Mouse (Mus musculus): ENCODE data around the gene Dgkh. TPM values are rescaled to one million over a fixed set of nuclear protein-coding genes. Genes with fewer than 3 reads are reported as not detected.
A peak's percentile ranks its signal among the peaks of the same experiment; 100 is the strongest.

Dgkh gene
- polyA plus RNA-seq, 1 experiment from 2014 or later = 0.87 TPM

DNA sequence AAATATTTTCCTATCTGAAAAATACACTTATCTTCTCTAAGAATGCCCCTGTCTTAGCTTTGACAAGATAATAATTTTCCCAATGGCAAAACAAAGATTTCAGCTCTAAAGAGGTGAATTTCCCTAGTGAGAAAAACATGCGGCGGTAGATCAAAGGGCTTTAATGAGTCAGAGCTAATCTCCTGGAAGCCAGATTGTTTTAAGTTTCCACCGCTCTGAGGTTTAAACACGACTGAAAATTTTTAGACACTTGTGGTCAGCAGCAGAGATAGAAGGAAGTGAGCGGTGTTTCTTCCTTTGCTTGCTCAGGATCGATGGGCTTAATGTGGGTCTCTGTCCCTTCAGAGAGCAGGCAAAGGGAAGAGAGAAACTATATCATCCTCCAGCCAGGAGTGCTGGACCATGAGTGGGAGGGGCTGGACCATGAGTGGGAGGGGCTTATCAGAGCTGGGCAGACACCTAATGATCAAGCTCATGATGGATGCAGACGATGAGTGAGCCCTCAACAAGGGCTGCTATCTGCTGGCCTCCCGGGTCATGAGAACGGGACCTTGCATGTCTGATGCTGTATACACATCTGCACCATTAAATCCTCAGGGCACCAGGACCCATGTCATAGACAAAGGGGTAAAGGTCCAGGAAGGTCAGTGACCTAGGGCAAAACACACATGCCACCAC is 120.3 kb downstream of the Dgkh start:
- Histone ChIP-seq H3K4me3 (ENCODE audit: low read depth, low read length) (no peak overlapping the region), H3K9ac (ENCODE audit: low read length) (no peak overlapping the region), H3K9me3 (ENCODE audit: control insufficient read depth, low read length) (no peaks in the 10 kb centered on the region), H3K4me1 (ENCODE audit: control insufficient read depth, insufficient read depth, low read length) (no peaks in the 10 kb centered on the region), H3K27ac (replicated peaks; ENCODE audit: low read depth, low read length) (no peak overlapping the region), H3K36me3 (ENCODE audit: control insufficient read depth, insufficient read depth, low read length) (no peaks in the 10 kb centered on the region), H3K27me3 (ENCODE audit: control insufficient read depth, insufficient read depth, low read length) (no peaks in the 10 kb centered on the region), H3K4me2 (ENCODE audit: low read depth, severe bottlenecking) (no peak overlapping the region)
- 46% methylated on average over 9 of the region's 9 CpGs for WGBS
- no peak for DNase-seq (ENCODE audit: low spot score)
- no peak for ATAC-seq (ENCODE audit: insufficient number of reproducible peaks, low FRiP score, low TSS enrichment, low read depth)

- H3K36me3 ChIP-seq (ENCODE audit: control insufficient read depth, insufficient read depth, low read length) = no peaks in the 10 kb centered on the region
- H3K27ac ChIP-seq (replicated peaks; ENCODE audit: low read depth, low read length) = no peak overlapping the region
- DNase-seq (ENCODE audit: low spot score) (no peak), ATAC-seq (ENCODE audit: insufficient number of reproducible peaks, low FRiP score, low TSS enrichment, low read depth) (no peak)
- H3K4me1 ChIP-seq (ENCODE audit: control insufficient read depth, insufficient read depth, low read length) = no peaks in the 10 kb centered on the region
- H3K9me3 ChIP-seq (ENCODE audit: control insufficient read depth, low read length) = no peaks in the 10 kb centered on the region
- no peak overlapping the region for H3K9ac ChIP-seq (ENCODE audit: low read length)
- H3K4me3 ChIP-seq (ENCODE audit: low read depth, low read length) = no peak overlapping the region
- WGBS = 90% methylated on average over 6 of the region's 6 CpGs
- no peak overlapping the region for H3K4me2 ChIP-seq (ENCODE audit: low read depth, severe bottlenecking)
- no peaks in the 10 kb centered on the region for H3K27me3 ChIP-seq (ENCODE audit: control insufficient read depth, insufficient read depth, low read length)
These were observed 137.7 kb downstream of the Dgkh start for GRCm38 (mm10) chr14:78594916-78595315.

DNA sequence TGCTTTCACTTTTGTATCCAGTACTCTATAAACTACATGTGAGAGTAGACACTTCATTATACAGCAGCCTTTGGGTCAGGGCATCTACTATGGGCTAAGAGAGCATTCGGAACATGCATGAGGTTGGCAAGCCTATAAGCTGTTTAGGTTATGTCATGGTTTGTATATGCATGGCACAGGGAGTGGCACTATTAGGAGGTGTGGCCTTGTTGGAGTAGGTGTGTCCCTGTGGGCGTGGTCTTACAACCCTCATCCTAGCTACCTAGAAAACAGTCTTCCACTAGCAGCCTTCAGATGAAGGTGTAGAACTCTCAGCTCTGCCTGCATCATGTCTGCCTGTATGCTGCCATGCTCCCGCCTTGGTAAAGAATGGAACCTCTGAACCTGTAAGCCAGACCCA is 139.6 kb downstream of the Dgkh start:
- H3K27ac ChIP-seq (replicated peaks; ENCODE audit: low read depth, low read length) = no peak overlapping the region
- no peaks in the 10 kb centered on the region for H3K36me3 ChIP-seq (ENCODE audit: control insufficient read depth, insufficient read depth, low read length)
- no peak for ATAC-seq (ENCODE audit: insufficient number of reproducible peaks, low FRiP score, low TSS enrichment, low read depth)
- no peak overlapping the region for H3K9ac ChIP-seq (ENCODE audit: low read length)
- no peaks in the 10 kb centered on the region for H3K27me3 ChIP-seq (ENCODE audit: control insufficient read depth, insufficient read depth, low read length)
- no peaks in the 10 kb centered on the region for H3K9me3 ChIP-seq (ENCODE audit: control insufficient read depth, low read length)
- 90% methylated on average over 3 of the region's 3 CpGs for WGBS
- H3K4me2 ChIP-seq (ENCODE audit: low read depth, severe bottlenecking) = no peak overlapping the region
- no peak for DNase-seq (ENCODE audit: low spot score)
- H3K4me3 ChIP-seq (ENCODE audit: low read depth, low read length) = no peak overlapping the region
- no peaks in the 10 kb centered on the region for H3K4me1 ChIP-seq (ENCODE audit: control insufficient read depth, insufficient read depth, low read length)

- Histone ChIP-seq H3K4me3 (ENCODE audit: low read depth, low read length) (no peak overlapping the region), H3K9ac (ENCODE audit: low read length) (no peak overlapping the region), H3K4me1 (ENCODE audit: control insufficient read depth, insufficient read depth, low read length) (no peaks in the 10 kb centered on the region), H3K27me3 (ENCODE audit: control insufficient read depth, insufficient read depth, low read length) (no peaks in the 10 kb centered on the region), H3K4me2 (ENCODE audit: low read depth, severe bottlenecking) (no peak overlapping the region), H3K9me3 (ENCODE audit: control insufficient read depth, low read length) (no peaks in the 10 kb centered on the region), H3K36me3 (ENCODE audit: control insufficient read depth, insufficient read depth, low read length) (no peaks in the 10 kb centered on the region), H3K27ac (replicated peaks; ENCODE audit: low read depth, low read length) (no peak overlapping the region)
- WGBS = 12% methylated on average over 2 of the region's 2 CpGs
- peak; percentile 71 for DNase-seq (ENCODE audit: low spot score)
- ATAC-seq (ENCODE audit: insufficient number of reproducible peaks, low FRiP score, low TSS enrichment, low read depth) = no peak
These were observed 142.2 kb downstream of the Dgkh start for GRCm38 (mm10) chr14:78590335-78590734.

DNA sequence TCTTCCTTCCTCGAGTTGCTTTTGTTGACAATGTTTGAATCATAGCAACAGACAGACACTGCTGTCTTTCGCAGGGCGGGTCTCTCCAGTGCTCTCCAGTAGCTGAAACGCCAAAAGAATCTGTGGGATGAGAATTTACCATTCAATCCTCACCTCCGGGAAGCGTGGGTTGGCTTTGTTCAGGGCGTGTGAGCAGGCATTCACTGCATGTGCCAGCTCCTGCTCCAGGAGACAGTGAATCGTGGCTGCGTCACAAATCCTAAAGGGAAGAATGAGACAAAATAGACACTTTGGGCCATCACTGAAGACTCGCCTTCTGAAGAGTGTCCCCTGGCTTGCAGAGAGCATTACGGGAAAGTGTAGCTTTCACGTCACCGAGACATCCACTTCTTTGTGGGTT is 148.4 kb downstream of the Dgkh start:
- WGBS = 91% methylated on average over 13 of the region's 13 CpGs
- ATAC-seq (ENCODE audit: insufficient number of reproducible peaks, low FRiP score, low TSS enrichment, low read depth) (no peak), DNase-seq (ENCODE audit: low spot score) (no peak)
- Histone ChIP-seq H3K27ac (replicated peaks; ENCODE audit: low read depth, low read length) (no peak overlapping the region), H3K9me3 (ENCODE audit: control insufficient read depth, low read length) (no peaks in the 10 kb centered on the region), H3K4me3 (ENCODE audit: low read depth, low read length) (no peak overlapping the region), H3K27me3 (ENCODE audit: control insufficient read depth, insufficient read depth, low read length) (no peaks in the 10 kb centered on the region), H3K36me3 (ENCODE audit: control insufficient read depth, insufficient read depth, low read length) (no peaks in the 10 kb centered on the region), H3K4me1 (ENCODE audit: control insufficient read depth, insufficient read depth, low read length) (no peaks in the 10 kb centered on the region), H3K4me2 (ENCODE audit: low read depth, severe bottlenecking) (no peak overlapping the region), H3K9ac (ENCODE audit: low read length) (no peak overlapping the region)

DNA sequence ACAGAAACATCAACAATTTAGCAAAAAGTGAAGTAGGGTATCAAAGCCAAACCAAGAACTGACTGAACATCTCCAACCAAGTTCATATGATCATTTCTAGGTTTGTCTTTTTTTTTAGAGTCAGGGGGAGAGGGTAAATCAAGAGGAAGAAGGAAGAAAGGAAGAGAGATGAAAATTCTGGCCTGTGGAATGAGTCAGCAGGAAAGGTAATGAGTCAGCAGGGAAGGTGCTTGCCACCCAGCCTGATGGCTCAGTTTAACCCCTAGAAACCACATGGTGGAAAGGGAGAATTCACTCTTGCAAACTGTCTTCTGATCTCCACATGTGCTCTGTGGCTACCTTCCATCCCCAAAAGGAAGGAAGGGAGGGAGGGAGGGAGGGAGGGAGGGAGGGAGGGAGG is 149.4 kb downstream of the Dgkh start:
- Histone ChIP-seq H3K9ac (ENCODE audit: low read length) (no peak overlapping the region), H3K4me1 (ENCODE audit: control insufficient read depth, insufficient read depth, low read length) (no peaks in the 10 kb centered on the region), H3K9me3 (ENCODE audit: control insufficient read depth, low read length) (no peaks in the 10 kb centered on the region), H3K4me3 (ENCODE audit: low read depth, low read length) (no peak overlapping the region), H3K36me3 (ENCODE audit: control insufficient read depth, insufficient read depth, low read length) (no peaks in the 10 kb centered on the region), H3K27me3 (ENCODE audit: control insufficient read depth, insufficient read depth, low read length) (no peaks in the 10 kb centered on the region), H3K27ac (replicated peaks; ENCODE audit: low read depth, low read length) (no peak overlapping the region), H3K4me2 (ENCODE audit: low read depth, severe bottlenecking) (no peak overlapping the region)
- no peak for ATAC-seq (ENCODE audit: insufficient number of reproducible peaks, low FRiP score, low TSS enrichment, low read depth)
- DNase-seq (ENCODE audit: low spot score) = no peak

GRCm38 (mm10) chr14:78575899-78576298 is 156.7 kb downstream of the Dgkh start:
- H3K36me3 ChIP-seq (ENCODE audit: control insufficient read depth, insufficient read depth, low read length) = no peaks in the 10 kb centered on the region; the same call in 1 of the 2 replicates
- DNase-seq (ENCODE audit: low spot score) (no peak), ATAC-seq (ENCODE audit: insufficient number of reproducible peaks, low FRiP score, low TSS enrichment, low read depth) (no peak)
- H3K9ac ChIP-seq (ENCODE audit: low read length) = no peak overlapping the region
- no peaks in the 10 kb centered on the region for H3K9me3 ChIP-seq (ENCODE audit: control insufficient read depth, low read length)
- H3K4me1 ChIP-seq (ENCODE audit: control insufficient read depth, insufficient read depth, low read length) = no peaks in the 10 kb centered on the region
- no peak overlapping the region for H3K4me3 ChIP-seq (ENCODE audit: low read depth, low read length)
- WGBS = 73% methylated on average over 13 of the region's 13 CpGs
- no peak overlapping the region for H3K4me2 ChIP-seq (ENCODE audit: low read depth, severe bottlenecking)
- no peaks in the 10 kb centered on the region for H3K27me3 ChIP-seq (ENCODE audit: control insufficient read depth, insufficient read depth, low read length)
- no peak overlapping the region for H3K27ac ChIP-seq (replicated peaks; ENCODE audit: low read depth, low read length)

GRCm38 (mm10) chr14:78568410-78568809 is 164.2 kb downstream of the Dgkh start:
- no peak overlapping the region for H3K9ac ChIP-seq (ENCODE audit: low read length)
- no peaks in the 10 kb centered on the region; the same call in 1 of the 2 replicates for H3K4me1 ChIP-seq (ENCODE audit: control insufficient read depth, insufficient read depth, low read length)
- no peak for ATAC-seq (ENCODE audit: insufficient number of reproducible peaks, low FRiP score, low TSS enrichment, low read depth)
- WGBS = 94% methylated on average over 5 of the region's 5 CpGs
- no peaks in the 10 kb centered on the region for H3K9me3 ChIP-seq (ENCODE audit: control insufficient read depth, low read length)
- no peak overlapping the region for H3K4me2 ChIP-seq (ENCODE audit: low read depth, severe bottlenecking)
- H3K27me3 ChIP-seq (ENCODE audit: control insufficient read depth, insufficient read depth, low read length) = no peaks in the 10 kb centered on the region
- DNase-seq (ENCODE audit: low spot score) = no peak
- no peak overlapping the region for H3K4me3 ChIP-seq (ENCODE audit: low read depth, low read length)
- no peak overlapping the region for H3K27ac ChIP-seq (replicated peaks; ENCODE audit: low read depth, low read length)
- H3K36me3 ChIP-seq (ENCODE audit: control insufficient read depth, insufficient read depth, low read length) = no peaks in the 10 kb centered on the region

DNA sequence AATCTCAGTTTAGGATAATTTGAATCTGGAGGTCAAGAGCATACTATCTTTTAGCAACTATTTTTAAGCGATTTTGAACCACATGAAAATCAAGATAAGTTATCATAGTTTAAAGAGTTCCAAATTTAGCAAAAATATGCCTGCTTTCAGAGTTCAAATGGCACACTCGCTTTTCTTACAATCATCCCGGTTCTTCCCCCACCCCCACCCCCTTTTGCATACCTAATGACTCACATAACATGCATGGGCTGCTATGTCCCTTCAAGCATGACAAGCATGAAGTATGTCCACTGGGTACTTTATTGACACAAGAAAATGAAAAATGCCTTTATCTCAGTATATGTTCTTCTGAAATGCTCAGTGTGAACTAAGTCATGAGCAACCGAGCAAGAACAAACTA is 166.1 kb downstream of the Dgkh start:
- DNase-seq (ENCODE audit: low spot score) (no peak), ATAC-seq (ENCODE audit: insufficient number of reproducible peaks, low FRiP score, low TSS enrichment, low read depth) (no peak)
- 86% methylated on average over 4 of the region's 4 CpGs for WGBS
- Histone ChIP-seq H3K36me3 (ENCODE audit: control insufficient read depth, insufficient read depth, low read length) (no peaks in the 10 kb centered on the region), H3K9me3 (ENCODE audit: control insufficient read depth, low read length) (no peaks in the 10 kb centered on the region), H3K27me3 (ENCODE audit: control insufficient read depth, insufficient read depth, low read length) (no peaks in the 10 kb centered on the region), H3K4me2 (ENCODE audit: low read depth, severe bottlenecking) (no peak overlapping the region), H3K9ac (ENCODE audit: low read length) (no peak overlapping the region), H3K4me3 (ENCODE audit: low read depth, low read length) (no peak overlapping the region), H3K4me1 (ENCODE audit: control insufficient read depth, insufficient read depth, low read length) (no peaks in the 10 kb centered on the region; the same call in 1 of the 2 replicates), H3K27ac (replicated peaks; ENCODE audit: low read depth, low read length) (no peak overlapping the region)

All from limb, embryonic 11.5 days (tissue).